Mouse (Mus musculus) cortical plate, adult 2 months (tissue): ENCODE data around the gene Oas2. TPM values are rescaled to one million over a fixed set of nuclear protein-coding genes. Genes with fewer than 3 reads are reported as not detected.

Experiments used
- H3K27ac ChIP-seq: fragments of 200-500 bp; 2 replicates; pipeline ENCODE4 v1.5.1; 2012; ENCODE audit warnings: low read length, control low read depth, inconsistent platforms; ENCODE audit not compliant: insufficient read depth
- H3K4me1 ChIP-seq: fragments of 200-500 bp; 2 replicates; pipeline ENCODE4 v1.6.1; 2011; ENCODE audit warnings: low read length; ENCODE audit not compliant: control insufficient read depth, insufficient read depth
- H3K4me3 ChIP-seq: fragments of 200-500 bp; 2 replicates; pipeline ENCODE4 v1.5.1; 2011; ENCODE audit warnings: mild to moderate bottlenecking, low read length, control low read depth; ENCODE audit not compliant: insufficient read depth
- CTCF ChIP-seq: fragments of 200-500 bp; IDR thresholded peaks from 2 replicates; pipeline ENCODE4 v1.5.1; 2011; ENCODE audit warnings: mild to moderate bottlenecking, control low read depth, low read length; ENCODE audit not compliant: insufficient read depth; ENCODE audit errors: extremely low read depth
- POLR2A ChIP-seq: fragments of 200-500 bp; IDR thresholded peaks from 2 replicates; pipeline ENCODE4 v1.6.1; 2011; ENCODE audit warnings: mild to moderate bottlenecking, low read length, control low read depth; ENCODE audit not compliant: insufficient read depth; ENCODE audit errors: extremely low read depth
- polyA plus RNA-seq: library from polyadenylated mRNA; depleted of rRNA; stranded (reverse); fragments of >200 nt; gene quantifications from 2 replicates; pipeline ENCODE4 v1.2.3, GENCODE M21; 2012

Gene Oas2
- polyA plus RNA-seq, 1 experiment, result 0.73 TPM

DNA sequence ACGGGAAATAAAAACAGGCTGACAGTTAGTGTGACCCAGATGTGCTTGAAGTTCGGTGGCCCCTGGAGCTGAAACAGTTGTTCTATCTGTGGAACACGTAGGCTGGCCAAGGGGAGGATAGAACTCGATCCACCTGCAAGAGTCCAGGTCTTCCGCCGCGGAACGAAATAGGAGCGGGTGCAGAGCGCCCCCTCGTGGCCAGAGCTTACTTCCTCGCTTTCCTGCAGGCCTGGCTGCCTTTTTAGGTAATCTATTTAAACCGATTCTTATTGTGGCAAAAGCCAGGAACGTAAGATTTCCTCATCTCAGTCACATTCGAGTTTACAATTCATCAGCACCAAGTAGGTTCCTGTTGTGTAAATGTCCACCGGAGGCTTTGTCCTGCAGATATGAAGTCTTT is 35.3 kb downstream of the Oas2 start:
- Histone ChIP-seq H3K27ac (no peak overlapping the region), H3K4me3 (no peak overlapping the region), H3K4me1 (no peaks in the 10 kb centered on the region; the same call in 1 of the 2 replicates)
- TF ChIP-seq CTCF, result peak; percentile 75
- TF ChIP-seq POLR2A, result no peak

DNA sequence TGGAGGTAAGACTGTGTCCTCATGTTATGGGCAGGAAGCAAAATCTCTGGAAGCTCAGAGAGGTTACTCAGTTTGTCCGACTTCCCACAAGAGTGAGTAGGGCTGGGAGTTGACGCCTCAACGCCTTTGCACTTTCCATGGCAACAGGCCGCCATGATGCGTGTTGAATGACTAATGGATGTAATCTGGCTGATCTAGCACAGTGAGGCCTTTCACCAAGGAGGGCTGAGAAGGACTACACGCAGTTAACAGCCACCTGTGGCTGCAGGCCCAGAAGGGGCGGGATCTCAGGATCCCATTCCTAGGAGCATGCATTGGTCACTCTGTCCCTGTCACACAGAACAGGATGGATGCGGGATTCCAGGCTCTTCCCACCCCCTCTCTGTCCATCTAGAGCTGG is 36.9 kb downstream of the Oas2 start:
- TF ChIP-seq CTCF (no peak), POLR2A (no peak)
- Histone ChIP-seq H3K4me1 (no peaks in the 10 kb centered on the region; the same call in none of the 2 replicates), H3K4me3 (no peak overlapping the region), H3K27ac (no peak overlapping the region)

DNA sequence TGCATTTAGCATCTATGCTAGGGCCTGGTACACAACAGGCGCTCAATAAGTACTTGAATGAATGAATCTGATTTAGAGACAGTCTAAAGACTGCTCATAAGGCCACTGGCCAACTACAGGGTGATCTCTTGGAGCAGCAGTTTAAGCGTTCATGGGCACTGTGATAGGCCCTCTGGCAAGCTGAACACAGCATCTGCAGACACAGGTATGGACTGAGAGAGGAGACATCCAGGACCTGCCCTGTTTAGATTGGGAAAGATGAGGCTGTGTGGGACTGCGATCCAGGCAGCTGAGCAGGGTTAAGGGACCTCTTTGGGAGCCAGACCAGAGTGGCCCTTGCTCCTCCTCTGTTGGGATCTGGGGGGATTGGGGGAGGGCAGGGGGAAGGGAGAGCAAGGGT is 37.8 kb downstream of the Oas2 start, which contains the start of gene Dtx1:
Dtx1 (minus strand) TSS at position 101 of the 400 bp plus-strand sequence.
- peak within 1 kb of the TSS; percentile 86 for H3K4me3 ChIP-seq
- no peaks in the 10 kb centered on the region; the same call in 1 of the 2 replicates for H3K4me1 ChIP-seq
- TF ChIP-seq POLR2A, result no peak
- no peak for TF ChIP-seq CTCF
- peak within 1 kb of the TSS; percentile 84 for H3K27ac ChIP-seq

GRCm38 (mm10) chr5:120711416-120711815 is 38.2 kb downstream of the Oas2 start:
- peak overlapping the region; percentile 84 for H3K27ac ChIP-seq
- peak overlapping the region; percentile 86 for H3K4me3 ChIP-seq
- TF ChIP-seq POLR2A, result peak; percentile 79
- TF ChIP-seq CTCF, result no peak
- no peaks in the 10 kb centered on the region; the same call in 1 of the 2 replicates for H3K4me1 ChIP-seq

DNA sequence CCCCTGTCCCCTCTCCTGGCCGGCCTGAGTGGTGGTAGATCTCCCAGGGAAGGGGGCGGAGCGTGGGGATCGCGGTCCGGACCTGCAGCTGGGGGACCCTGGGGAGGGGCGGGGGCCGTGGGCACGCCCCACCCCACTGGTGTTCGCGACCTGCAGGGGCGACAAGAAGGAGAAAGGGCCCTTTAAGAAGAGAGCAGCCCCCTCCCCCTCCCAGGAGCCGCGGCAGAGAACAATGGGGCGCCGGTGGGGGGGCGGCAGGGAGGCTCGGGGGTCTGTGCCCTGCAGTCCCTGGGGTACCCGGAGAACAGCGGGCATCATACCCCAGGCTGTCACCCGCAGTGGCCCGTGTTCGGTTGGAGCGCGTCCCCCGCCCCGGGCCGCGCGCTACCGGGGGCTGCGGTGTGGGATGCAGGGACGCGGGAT is 38.8 kb downstream of the Oas2 start:
- Histone ChIP-seq H3K4me3 (peak overlapping the region; percentile 86), H3K27ac (peak overlapping the region; percentile 84), H3K4me1 (no peaks in the 10 kb centered on the region; the same call in 1 of the 2 replicates)
- TF ChIP-seq CTCF, result no peak

- Histone ChIP-seq H3K4me1 (no peaks in the 10 kb centered on the region; the same call in 1 of the 2 replicates), H3K27ac (peak overlapping the region; percentile 54), H3K4me3 (peak overlapping the region; percentile 86)
- TF ChIP-seq POLR2A (no peak), CTCF (no peak)
Measured at GRCm38 (mm10) chr5:120710161-120710825, 39.4 kb downstream of the Oas2 start.

DNA sequence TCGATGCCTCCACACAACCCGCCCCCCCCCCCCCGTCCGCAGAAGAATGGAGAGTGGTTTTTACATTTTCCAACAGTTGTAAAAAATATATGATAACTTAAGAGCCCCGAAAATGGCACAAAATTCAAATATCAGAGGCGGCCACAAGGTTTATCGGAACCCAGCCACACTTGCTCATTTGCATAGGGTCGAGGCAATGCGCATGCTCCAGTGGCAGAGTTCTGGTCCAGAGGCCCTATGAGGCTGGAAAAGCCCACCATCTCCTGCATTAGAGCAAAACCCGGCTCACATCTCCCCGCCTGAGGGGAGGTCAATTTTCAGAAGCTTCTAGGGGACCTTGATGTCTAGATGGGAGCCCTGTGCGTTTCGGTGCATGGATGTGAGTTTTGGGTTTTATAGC is 42.7 kb downstream of the Oas2 start:
- Histone ChIP-seq H3K4me3 (no peak overlapping the region; the same call in 1 of the 2 replicates), H3K27ac (no peak overlapping the region), H3K4me1 (peaks cover 2% of the 10 kb centered on the region; the same call in 1 of the 2 replicates)
- TF ChIP-seq POLR2A (no peak), CTCF (no peak)

GRCm38 (mm10) chr5:120706541-120706940 is 43.1 kb downstream of the Oas2 start:
- no peak overlapping the region; the same call in 1 of the 2 replicates for H3K4me3 ChIP-seq

DNA sequence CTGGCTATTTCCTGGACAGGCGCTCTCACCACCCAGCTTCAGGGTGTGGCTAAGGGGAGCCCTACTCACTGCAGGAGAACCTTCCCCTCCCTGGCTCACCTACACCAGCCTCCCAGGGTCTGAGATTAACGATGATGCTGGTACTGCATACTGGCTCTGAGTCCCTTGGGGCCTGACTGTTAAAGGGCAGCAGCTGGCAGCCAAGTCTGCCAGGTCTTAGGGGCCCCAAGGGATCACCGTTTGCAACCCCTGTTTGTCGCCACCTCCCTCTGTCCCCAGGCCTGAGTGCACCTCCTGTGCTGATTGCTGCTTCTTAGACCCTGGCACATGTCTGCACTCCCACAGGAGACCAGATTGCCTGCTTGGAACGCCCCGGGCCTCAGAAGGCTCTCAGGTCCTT is 45.2 kb downstream of the Oas2 start:
- peaks cover 4% of the 10 kb centered on the region; the same call in 1 of the 2 replicates for H3K4me1 ChIP-seq
- no peak overlapping the region for H3K4me3 ChIP-seq
- no peak for TF ChIP-seq CTCF
- no peak for TF ChIP-seq POLR2A
- H3K27ac ChIP-seq, result no peak overlapping the region

More at GRCm38 (mm10) chr5:120706541-120706940, 43.1 kb downstream of the Oas2 start:
- TF ChIP-seq CTCF (no peak), POLR2A (no peak)
- Histone ChIP-seq H3K4me1 (peaks cover 2% of the 10 kb centered on the region; the same call in 1 of the 2 replicates), H3K27ac (no peak overlapping the region)

DNA sequence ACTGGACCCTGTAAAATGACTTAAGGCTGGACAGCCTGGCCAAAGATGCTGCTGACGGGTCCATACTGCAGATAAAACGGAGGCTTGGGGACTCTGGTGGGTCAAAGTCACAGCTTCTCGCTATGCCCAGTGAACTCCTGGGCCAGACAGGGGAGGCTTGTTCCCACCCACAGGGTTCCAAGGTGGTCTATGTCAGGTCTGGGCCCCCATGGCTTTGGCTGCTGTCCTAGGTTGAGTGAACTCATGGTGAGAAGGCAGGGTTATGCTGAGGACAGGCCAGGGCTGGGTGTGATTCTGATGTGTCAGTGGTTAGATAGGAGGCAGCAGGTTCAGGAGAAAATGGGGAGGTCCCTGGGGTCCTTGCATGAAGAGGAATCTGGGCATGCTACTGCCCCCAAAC is 46.0 kb downstream of the Oas2 start:
- Histone ChIP-seq H3K27ac (no peak overlapping the region), H3K4me1 (peaks cover 6% of the 10 kb centered on the region; the same call in 1 of the 2 replicates), H3K4me3 (no peak overlapping the region)
- no peak for TF ChIP-seq POLR2A
- TF ChIP-seq CTCF, result no peak

DNA sequence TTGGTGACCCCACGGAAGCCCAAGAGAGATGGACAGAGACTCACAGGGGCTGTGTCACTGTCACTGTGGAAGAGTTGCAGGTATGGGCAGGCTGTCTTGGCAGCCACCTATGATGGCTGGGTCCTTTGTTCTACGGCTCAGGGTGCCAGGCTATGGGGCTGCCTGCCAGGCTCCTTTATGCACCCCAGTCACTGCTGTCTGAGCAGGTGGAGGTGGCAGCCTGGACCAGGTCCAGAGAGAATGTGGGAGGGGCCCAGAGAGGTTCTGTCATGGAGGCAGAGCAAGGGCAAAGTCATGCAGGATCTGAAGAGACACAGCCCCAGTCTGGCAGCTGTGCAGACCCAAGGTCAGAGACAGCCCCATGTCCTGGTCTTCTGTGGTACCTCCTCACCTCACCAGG is 46.7 kb downstream of the Oas2 start:
- peaks cover 8% of the 10 kb centered on the region; the same call in 1 of the 2 replicates for H3K4me1 ChIP-seq
- no peak for TF ChIP-seq CTCF
- TF ChIP-seq POLR2A, result no peak
- H3K4me3 ChIP-seq, result no peak overlapping the region
- H3K27ac ChIP-seq, result no peak overlapping the region
